Mouse (Mus musculus): Measurements from ENCODE around the gene Tcl1b4. TPM values are rescaled to one million over a fixed set of nuclear protein-coding genes. Genes with fewer than 3 reads are reported as not detected.
"Not testable (repeated sequence)": the region's sequence is repeated elsewhere in the genome, so short reads cannot be mapped to it uniquely, and the experiment has no call there.

Gene Tcl1b4
- polyA plus RNA-seq, 1 experiment, result not detected

- H3ac ChIP-seq (ENCODE audit: control insufficient read depth, insufficient read length, low read depth); H3K36me3 ChIP-seq (ENCODE audit: control insufficient read depth, insufficient read depth); H3K4me3 ChIP-seq (ENCODE audit: insufficient read depth, poor library complexity, severe bottlenecking); H3K79me3 ChIP-seq (ENCODE audit: low read depth); H3K27me3 ChIP-seq (ENCODE audit: control insufficient read depth, insufficient read depth, insufficient read length); H3K79me2 ChIP-seq (ENCODE audit: control insufficient read depth, insufficient read depth): not testable (repeated sequence)
These were observed 12.8 kb upstream of the Tcl1b4 start for GRCm38 (mm10) chr12:105188980-105189379.

GRCm38 (mm10) chr12:105190743-105191142 is 11.0 kb upstream of the Tcl1b4 start, which contains the start of gene Tcl1b3:
TSS of gene Tcl1b3 (plus strand) at chr12:105191043.
- H3K79me3 ChIP-seq (ENCODE audit: low read depth); H3K79me2 ChIP-seq (ENCODE audit: control insufficient read depth, insufficient read depth); H3K4me3 ChIP-seq (ENCODE audit: insufficient read depth, poor library complexity, severe bottlenecking); H3K36me3 ChIP-seq (ENCODE audit: control insufficient read depth, insufficient read depth); H3K27me3 ChIP-seq (ENCODE audit: control insufficient read depth, insufficient read depth, insufficient read length); H3ac ChIP-seq (ENCODE audit: control insufficient read depth, insufficient read length, low read depth): not testable (repeated sequence)

- not testable (repeated sequence) for H3ac ChIP-seq (ENCODE audit: control insufficient read depth, insufficient read length, low read depth); H3K79me2 ChIP-seq (ENCODE audit: control insufficient read depth, insufficient read depth); H3K79me3 ChIP-seq (ENCODE audit: low read depth); H3K4me3 ChIP-seq (ENCODE audit: insufficient read depth, poor library complexity, severe bottlenecking); H3K36me3 ChIP-seq (ENCODE audit: control insufficient read depth, insufficient read depth); H3K27me3 ChIP-seq (ENCODE audit: control insufficient read depth, insufficient read depth, insufficient read length)
These were observed 1.9 kb upstream of the Tcl1b4 start for GRCm38 (mm10) chr12:105199684-105200497.

GRCm38 (mm10) chr12:105207071-105207470 is 5.3 kb downstream of the Tcl1b4 start:
- Histone ChIP-seq H3K79me3 (ENCODE audit: low read depth) (no peaks in the 10 kb centered on the region), H3K36me3 (ENCODE audit: control insufficient read depth, insufficient read depth) (no peaks in the 10 kb centered on the region), H3K27me3 (ENCODE audit: control insufficient read depth, insufficient read depth, insufficient read length) (peaks cover 14% of the 10 kb centered on the region), H3K79me2 (ENCODE audit: control insufficient read depth, insufficient read depth) (no peaks in the 10 kb centered on the region), H3K4me3 (ENCODE audit: insufficient read depth, poor library complexity, severe bottlenecking) (no peak overlapping the region), H3ac (ENCODE audit: control insufficient read depth, insufficient read length, low read depth) (no peak overlapping the region)
- TF ChIP-seq MYOD1 (IDR thresholded peaks at IDR 0.05; ENCODE audit: control insufficient read depth, insufficient read length, low read depth) (no peak), FOSL1 (IDR thresholded peaks at IDR 0.05; ENCODE audit: insufficient read depth, low read length, poor library complexity, severe bottlenecking) (no peak), USF1 (IDR thresholded peaks at IDR 0.05; ENCODE audit: low read depth) (no peak), CEBPB (IDR thresholded peaks at IDR 0.05; ENCODE audit: low read depth) (no peak), CTCF (IDR thresholded peaks at IDR 0.05; ENCODE audit: control insufficient read depth, insufficient read depth, insufficient read length) (no peak), MYOG (IDR thresholded peaks at IDR 0.05; ENCODE audit: control insufficient read depth, extremely low read depth, insufficient read length) (no peak), MAX (IDR thresholded peaks at IDR 0.05) (no peak)

- Histone ChIP-seq H3K79me3 (ENCODE audit: low read depth) (no peaks in the 10 kb centered on the region), H3K4me3 (ENCODE audit: insufficient read depth, poor library complexity, severe bottlenecking) (no peak overlapping the region), H3K27me3 (ENCODE audit: control insufficient read depth, insufficient read depth, insufficient read length) (peaks cover 14% of the 10 kb centered on the region), H3K36me3 (ENCODE audit: control insufficient read depth, insufficient read depth) (no peaks in the 10 kb centered on the region), H3ac (ENCODE audit: control insufficient read depth, insufficient read length, low read depth) (no peak overlapping the region), H3K79me2 (ENCODE audit: control insufficient read depth, insufficient read depth) (no peaks in the 10 kb centered on the region)
- no peak for TF ChIP-seq MYOG (IDR thresholded peaks at IDR 0.05; ENCODE audit: control insufficient read depth, extremely low read depth, insufficient read length)
- no peak for TF ChIP-seq USF1 (IDR thresholded peaks at IDR 0.05; ENCODE audit: low read depth)
- no peak for TF ChIP-seq FOSL1 (IDR thresholded peaks at IDR 0.05; ENCODE audit: insufficient read depth, low read length, poor library complexity, severe bottlenecking)
- no peak for TF ChIP-seq MAX (IDR thresholded peaks at IDR 0.05)
- no peak for TF ChIP-seq CEBPB (IDR thresholded peaks at IDR 0.05; ENCODE audit: low read depth)
- TF ChIP-seq CTCF (IDR thresholded peaks at IDR 0.05; ENCODE audit: control insufficient read depth, insufficient read depth, insufficient read length), result no peak
- no peak for TF ChIP-seq MYOD1 (IDR thresholded peaks at IDR 0.05; ENCODE audit: control insufficient read depth, insufficient read length, low read depth)
These were observed 6.7 kb downstream of the Tcl1b4 start for GRCm38 (mm10) chr12:105208441-105208840.

GRCm38 (mm10) chr12:105209231-105209630 is 7.5 kb downstream of the Tcl1b4 start:
- Histone ChIP-seq H3K79me3 (ENCODE audit: low read depth) (no peaks in the 10 kb centered on the region), H3K27me3 (ENCODE audit: control insufficient read depth, insufficient read depth, insufficient read length) (peaks cover 14% of the 10 kb centered on the region), H3ac (ENCODE audit: control insufficient read depth, insufficient read length, low read depth) (no peak overlapping the region), H3K36me3 (ENCODE audit: control insufficient read depth, insufficient read depth) (no peaks in the 10 kb centered on the region), H3K79me2 (ENCODE audit: control insufficient read depth, insufficient read depth) (no peaks in the 10 kb centered on the region), H3K4me3 (ENCODE audit: insufficient read depth, poor library complexity, severe bottlenecking) (no peak overlapping the region)
- TF ChIP-seq FOSL1 (IDR thresholded peaks at IDR 0.05; ENCODE audit: insufficient read depth, low read length, poor library complexity, severe bottlenecking) (no peak), CTCF (IDR thresholded peaks at IDR 0.05; ENCODE audit: control insufficient read depth, insufficient read depth, insufficient read length) (no peak), USF1 (IDR thresholded peaks at IDR 0.05; ENCODE audit: low read depth) (no peak), MYOG (IDR thresholded peaks at IDR 0.05; ENCODE audit: control insufficient read depth, extremely low read depth, insufficient read length) (no peak), MAX (IDR thresholded peaks at IDR 0.05) (no peak), CEBPB (IDR thresholded peaks at IDR 0.05; ENCODE audit: low read depth) (no peak), MYOD1 (IDR thresholded peaks at IDR 0.05; ENCODE audit: control insufficient read depth, insufficient read length, low read depth) (no peak)

All from C2C12 (cell line).